In the genomic region with DNA sequence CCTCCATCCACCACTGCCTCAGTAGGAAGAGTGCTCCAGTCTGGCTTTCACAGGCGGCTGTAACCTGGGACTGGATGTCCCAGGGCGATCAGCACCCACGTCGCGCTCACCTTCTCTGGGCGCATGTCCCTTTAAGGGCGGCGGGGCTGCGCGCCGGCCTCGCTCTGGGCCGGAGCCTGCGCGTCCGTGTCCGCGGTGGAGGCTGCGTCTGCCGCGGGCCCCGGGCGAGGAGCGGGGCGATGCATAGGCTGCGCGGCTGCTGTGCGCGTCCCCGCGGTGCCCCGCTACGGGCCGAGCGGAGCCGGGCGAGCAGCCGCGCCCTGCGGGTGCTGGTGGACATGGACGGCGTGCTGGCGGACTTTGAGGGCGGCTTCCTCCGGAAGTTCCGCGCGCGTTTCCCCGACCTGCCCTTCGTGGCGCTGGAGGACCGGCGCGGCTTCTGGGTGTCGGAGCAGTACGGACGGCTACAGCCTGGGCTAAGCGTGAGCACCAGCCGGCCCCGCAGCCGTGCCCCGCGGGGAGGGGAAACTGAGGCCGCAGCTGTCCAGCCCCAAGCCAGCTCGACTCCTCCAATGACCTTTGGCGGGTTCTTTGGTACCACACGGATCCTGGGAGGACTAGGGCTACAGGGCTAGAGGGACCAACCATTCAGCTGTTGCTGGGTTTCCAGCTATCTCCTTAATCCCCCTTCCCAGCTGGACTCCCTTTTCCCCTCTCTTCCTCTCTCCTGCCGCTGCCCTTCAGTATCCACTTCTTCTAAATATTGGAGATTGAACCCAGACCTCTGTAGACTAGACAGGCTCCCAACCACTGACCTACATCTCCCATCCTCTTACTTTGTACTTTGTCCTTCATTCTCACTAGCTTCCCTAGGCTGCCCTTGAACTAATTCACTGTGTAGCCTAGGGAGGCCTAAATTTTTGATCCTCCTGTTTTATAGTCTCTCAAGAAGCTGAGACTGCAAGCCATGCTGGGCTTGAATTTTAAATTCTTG, we compare ENCODE assay signal across 7 mouse cellular contexts. TPM values are rescaled to one million over a fixed set of nuclear protein-coding genes. Genes with fewer than 3 reads are reported as not detected.
DNase-seq lines count a peak whose midpoint lies in the region; ATAC-seq lines count a peak whose summit lies in the region.

No protein-coding gene starts in this region.

- under 1% methylated on average over 68 of the region's 69 CpGs for WGBS in intestine, embryonic 16.5 days
- under 1% methylated on average over 69 of the region's 69 CpGs for WGBS in limb, embryonic 10.5 days
- under 1% methylated on average over 65 of the region's 69 CpGs for WGBS in midbrain, embryonic 12.5 days

- H3K36me3 ChIP-seq in intestine, embryonic 16.5 days (ENCODE audit: control insufficient read depth, insufficient read depth, low read length), result no peaks in the 10 kb centered on the region
- H3K36me3 ChIP-seq in limb, embryonic 10.5 days, result peaks cover 15% of the 10 kb centered on the region
- H3K36me3 ChIP-seq in midbrain, embryonic 12.5 days, result no peaks in the 10 kb centered on the region

- no peaks in the 10 kb centered on the region for H3K9me3 ChIP-seq in intestine, embryonic 16.5 days (ENCODE audit: control insufficient read depth, low read length)
- no peaks in the 10 kb centered on the region for H3K9me3 ChIP-seq in limb, embryonic 10.5 days (replicated peaks)
- H3K9me3 ChIP-seq in midbrain, embryonic 12.5 days, result no peaks in the 10 kb centered on the region

- H3K27ac ChIP-seq in intestine, embryonic 16.5 days (ENCODE audit: low read length), result peak overlapping the region; percentile 93
- H3K27ac ChIP-seq in limb, embryonic 10.5 days, result peak overlapping the region; percentile 96
- H3K27ac ChIP-seq in midbrain, embryonic 12.5 days (replicated peaks), result peak overlapping the region; percentile 90

- H3K4me2 ChIP-seq in intestine, embryonic 16.5 days (ENCODE audit: low read depth, low read length), result peak overlapping the region; percentile 71
- peak overlapping the region; percentile 71 for H3K4me2 ChIP-seq in midbrain, embryonic 12.5 days (replicated peaks)

- peak overlapping the region; percentile 82 for H3K4me3 ChIP-seq in intestine, embryonic 16.5 days (ENCODE audit: low read length)
- H3K4me3 ChIP-seq in limb, embryonic 10.5 days, result peak overlapping the region; percentile 89
- peak overlapping the region; percentile 79 for H3K4me3 ChIP-seq in midbrain, embryonic 12.5 days

- ATAC-seq in intestine, embryonic 16.5 days, result peak; percentile 92
- peak; percentile 89 for ATAC-seq in midbrain, embryonic 12.5 days (ENCODE audit: low FRiP score, low read depth)

- no peaks in the 10 kb centered on the region for H3K27me3 ChIP-seq in intestine, embryonic 16.5 days (replicated peaks; ENCODE audit: control insufficient read depth, insufficient read depth, low read length)
- no peaks in the 10 kb centered on the region for H3K27me3 ChIP-seq in limb, embryonic 10.5 days (ENCODE audit: low read depth, poor library complexity, severe bottlenecking)
- H3K27me3 ChIP-seq in midbrain, embryonic 12.5 days, result no peaks in the 10 kb centered on the region

- H3K4me1 ChIP-seq in intestine, embryonic 16.5 days (ENCODE audit: control insufficient read depth, insufficient read depth, low read length), result peaks cover 15% of the 10 kb centered on the region
- peaks cover 34% of the 10 kb centered on the region for H3K4me1 ChIP-seq in limb, embryonic 10.5 days
- peaks cover 13% of the 10 kb centered on the region for H3K4me1 ChIP-seq in midbrain, embryonic 12.5 days

- peak; percentile 64 for DNase-seq in adrenal gland, adult 8-10 months
- DNase-seq in embryo, embryonic 11 days, result peak; percentile 88
- peak; percentile 73 to 74 for DNase-seq in gastrocnemius, postnatal 36 days
- DNase-seq in limb, embryonic 10.5 days (ENCODE audit: low spot score), result peak; percentile 85
- DNase-seq in skeletal muscle tissue, adult 2 months (ENCODE audit: low read depth, low spot score), result peak; percentile 56

- peak overlapping the region; percentile 94 for H3K9ac ChIP-seq in intestine, embryonic 16.5 days (ENCODE audit: low read depth, low read length)
- peak overlapping the region; percentile 89 for H3K9ac ChIP-seq in midbrain, embryonic 12.5 days (replicated peaks)

- intact Hi-C loops in gastrocnemius, postnatal 36 days (cut with DNase I), result no loop called here

RNA-seq across cellular contexts. Expression of a gene that starts 8.6 kb away (rescaled TPM):
- total RNA-seq in adrenal gland, adult 8-10 months (2022), result 100 to 1,000 TPM in 2 of 4 experiments, 10 to 100 TPM in 2; 96.1 to 110 (median 102) TPM
- 10 to 100 TPM; 67.6 to 78.1 TPM for total RNA-seq in gastrocnemius, postnatal 36 days (2021)
- polyA plus RNA-seq in intestine, embryonic 16.5 days (2015; fragmentation: Nextera tagmentation; extraction: Ambion mirVana), result 165 and 184 TPM in 2 replicates
- 245 and 248 TPM in 2 replicates for polyA plus RNA-seq in limb, embryonic 10.5 days (2016; fragmentation: Nextera tagmentation; extraction: Ambion mirVana)
- 222 and 224 TPM in 2 replicates for polyA plus RNA-seq in midbrain, embryonic 12.5 days (2016; fragmentation: Nextera tagmentation; extraction: Ambion mirVana)

RNA-seq across cellular contexts. Expression of a gene that starts 8.9 kb away (rescaled TPM):
- 10 to 100 TPM; 26.2 to 34.5 (median 32.1) TPM for total RNA-seq in adrenal gland, adult 8-10 months (2022)
- total RNA-seq in gastrocnemius, postnatal 36 days (2021), result 10 to 100 TPM; 18.0 to 18.6 TPM
- 31.1 and 34.5 TPM in 2 replicates for polyA plus RNA-seq in intestine, embryonic 16.5 days (2015; fragmentation: Nextera tagmentation; extraction: Ambion mirVana)
- 34.8 and 41.8 TPM in 2 replicates for polyA plus RNA-seq in limb, embryonic 10.5 days (2016; fragmentation: Nextera tagmentation; extraction: Ambion mirVana)
- polyA plus RNA-seq in midbrain, embryonic 12.5 days (2016; fragmentation: Nextera tagmentation; extraction: Ambion mirVana), result 43.0 and 47.6 TPM in 2 replicates

RNA-seq across cellular contexts. Expression of a gene that starts 38.4 kb away (rescaled TPM):
- total RNA-seq in adrenal gland, adult 8-10 months (2022), result 10 to 100 TPM; 49.9 to 61.3 (median 57.3) TPM
- 10 to 100 TPM; 41.9 to 43.6 TPM for total RNA-seq in gastrocnemius, postnatal 36 days (2021)
- polyA plus RNA-seq in intestine, embryonic 16.5 days (2015; fragmentation: Nextera tagmentation; extraction: Ambion mirVana), result 46.5 and 51.6 TPM in 2 replicates
- polyA plus RNA-seq in limb, embryonic 10.5 days (2016; fragmentation: Nextera tagmentation; extraction: Ambion mirVana), result 32.8 and 36.6 TPM in 2 replicates
- 35.7 and 37.4 TPM in 2 replicates for polyA plus RNA-seq in midbrain, embryonic 12.5 days (2016; fragmentation: Nextera tagmentation; extraction: Ambion mirVana)

Comparison
In these comparisons a context has a peak if more than half of its experiments do, and no peak if none do; other contexts are left out.
1. Peak in every context shown above with its lines: DNase-seq, ATAC-seq, H3K4me3 ChIP-seq and H3K27ac ChIP-seq.